ENCODE assay signal across 8 mouse cellular contexts in genomic region chr10:75129283-75129710, GRCm38 (mm10).
DNase-seq lines count a peak whose midpoint lies in the region; ATAC-seq and TF ChIP-seq lines count a peak whose summit lies in the region.

No protein-coding gene starts in this region.

- H3K9ac ChIP-seq in liver, postnatal 0 days (replicated peaks), result no peak overlapping the region

- DNase-seq in cerebellum, adult 2 months, result peak; percentile 48 to 54
- DNase-seq in cerebellum, adult 11 months, result no peak
- DNase-seq in liver, postnatal 0 days, result peak; percentile 48
- no peak for DNase-seq in liver
- DNase-seq in gonadal fat pad, adult 2 months (ENCODE audit: low read depth), result peak; percentile 87
- peak; percentile 60 to 61 for DNase-seq in layer of hippocampus, adult 8-10 months (ENCODE audit: low spot score in 2 of 2)
- DNase-seq in splenic B cell, adult 2 months (ENCODE audit: low read depth, low spot score), result peak; percentile 39
- DNase-seq in frontal cortex, postnatal 14 days (ENCODE audit: low spot score in 2 of 2), result no peak

- H3K4me2 ChIP-seq in liver, postnatal 0 days (ENCODE audit: low read depth, low read length), result no peak overlapping the region

- 53% methylated on average over 7 of the region's 7 CpGs for WGBS in cerebellum, adult 2 months
- WGBS in liver, postnatal 0 days (ENCODE audit: insufficient replicate concordance), result 68% methylated on average over 7 of the region's 7 CpGs

- peak; percentile 15; the same call in 1 of the 2 replicates for ATAC-seq in liver, postnatal 0 days

- no peak overlapping the region for H3K4me3 ChIP-seq in cerebellum, adult 2 months (replicated peaks; ENCODE audit: insufficient read depth, low read depth, low read length)
- H3K4me3 ChIP-seq in liver, postnatal 0 days (ENCODE audit: low read depth, low read length), result no peak overlapping the region

- TF ChIP-seq EP300 in liver, postnatal 0 days (IDR thresholded peaks at IDR 0.05; ENCODE audit: low read depth), result no peak

- H3K4me1 ChIP-seq in cerebellum, adult 2 months (ENCODE audit: control insufficient read depth, insufficient read depth, low read length), result peaks cover 40% of the 10 kb centered on the region
- H3K4me1 ChIP-seq in liver, postnatal 0 days (ENCODE audit: insufficient read depth), result no peaks in the 10 kb centered on the region; the same call in 1 of the 2 replicates

- no peak overlapping the region for H3K27ac ChIP-seq in cerebellum, adult 2 months (ENCODE audit: insufficient read depth, low read length)
- H3K27ac ChIP-seq in liver, postnatal 0 days (ENCODE audit: low read depth), result no peak overlapping the region

- no peak for TF ChIP-seq POLR2A in cerebellum, adult 2 months (IDR thresholded peaks at IDR 0.05; ENCODE audit: borderline replicate concordance, insufficient read depth, low read length)

- no peaks in the 10 kb centered on the region for H3K9me3 ChIP-seq in liver, postnatal 0 days (ENCODE audit: low read length)

- H3K27me3 ChIP-seq in cerebellum, adult 2 months (ENCODE audit: control insufficient read depth, insufficient read depth, low read length), result no peaks in the 10 kb centered on the region
- no peaks in the 10 kb centered on the region for H3K27me3 ChIP-seq in liver, postnatal 0 days (ENCODE audit: insufficient read depth, low read length)
- H3K27me3 ChIP-seq in splenic B cell, adult 2 months (ENCODE audit: control insufficient read depth, insufficient read depth, low read length, poor library complexity, severe bottlenecking), result no peaks in the 10 kb centered on the region

- H3K36me3 ChIP-seq in liver, postnatal 0 days (replicated peaks; ENCODE audit: insufficient read depth, low read length), result peaks cover 29% of the 10 kb centered on the region
- H3K36me3 ChIP-seq in splenic B cell, adult 2 months (ENCODE audit: control insufficient read depth, insufficient read depth, low read length, poor library complexity, severe bottlenecking), result peaks cover 1% of the 10 kb centered on the region

- TF ChIP-seq CTCF in cerebellum, adult 2 months (IDR thresholded peaks at IDR 0.05; ENCODE audit: borderline replicate concordance, insufficient read depth, low read depth, low read length), result no peak
- TF ChIP-seq CTCF in liver, postnatal 0 days (IDR thresholded peaks at IDR 0.05; ENCODE audit: low read depth), result 0 out of 2 replicates have a peak, but pooled peaks have one; percentile 4

Comparison
In these comparisons a context has a peak if more than half of its experiments do, and no peak if none do; other contexts are left out.
1. DNase-seq: peak in cerebellum, adult 2 months (2 of 2), liver, postnatal 0 days (single experiment), gonadal fat pad, adult 2 months (single experiment), layer of hippocampus, adult 8-10 months (2 of 2) and splenic B cell, adult 2 months (single experiment); none in cerebellum, adult 11 months (single experiment), liver (single experiment) and frontal cortex, postnatal 14 days (0 of 2).